Mouse (Mus musculus) gastrocnemius, postnatal 10 days (tissue): ENCODE data around the gene Ddx42. TPM values are rescaled to one million over a fixed set of nuclear protein-coding genes. Genes with fewer than 3 reads are reported as not detected.

Experiments used
- DNase-seq: peaks from one replicate; pipeline ENCODE4 v3.0.0; 2021; ENCODE audit warnings: mixed read lengths
- total RNA-seq, 2 experiments: library from RNA; stranded (reverse); gene quantifications; 2 replicates each; pipeline ENCODE4 v1.2.3; 2021

The Ddx42 gene
- total RNA-seq, 2 experiments from 2014 or later, result 30.1 to 35.8 TPM

DNA sequence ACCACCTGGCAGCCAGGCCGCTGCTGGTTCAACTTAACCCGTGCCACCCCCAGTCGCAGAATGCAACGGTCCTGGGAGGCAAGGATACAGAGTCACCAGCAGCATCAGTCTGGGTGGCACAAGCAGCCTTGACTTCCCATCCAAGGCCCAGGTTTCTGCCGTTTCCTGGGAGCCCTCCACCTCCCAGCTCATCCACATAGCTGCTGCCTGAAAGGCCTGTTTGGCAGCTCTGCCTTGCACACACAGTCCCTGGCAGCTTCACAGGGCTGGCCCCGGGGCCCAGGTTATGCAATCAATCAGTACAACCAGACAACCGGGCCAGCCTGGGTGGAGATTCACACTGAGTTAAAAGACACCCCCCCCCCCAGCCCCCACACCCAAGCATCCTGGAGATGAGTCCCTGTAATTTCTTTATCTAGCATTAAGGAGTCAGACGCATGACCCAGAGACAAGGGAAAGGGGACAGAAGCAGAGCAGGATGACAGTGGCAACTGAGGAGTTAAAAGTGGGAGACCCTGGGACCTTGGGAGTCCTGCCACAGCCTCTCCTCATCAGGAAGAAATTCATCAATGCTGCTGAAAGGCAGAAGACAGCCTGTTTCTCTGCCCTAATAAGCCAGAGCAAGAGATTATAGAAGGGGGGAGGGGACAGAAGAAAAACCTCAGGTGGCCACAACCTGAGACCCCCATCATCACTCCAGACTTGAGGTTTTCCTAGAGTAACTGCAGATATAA is 51.8 kb downstream of the Ddx42 start:
- DNase-seq, result peak; percentile 73

DNA sequence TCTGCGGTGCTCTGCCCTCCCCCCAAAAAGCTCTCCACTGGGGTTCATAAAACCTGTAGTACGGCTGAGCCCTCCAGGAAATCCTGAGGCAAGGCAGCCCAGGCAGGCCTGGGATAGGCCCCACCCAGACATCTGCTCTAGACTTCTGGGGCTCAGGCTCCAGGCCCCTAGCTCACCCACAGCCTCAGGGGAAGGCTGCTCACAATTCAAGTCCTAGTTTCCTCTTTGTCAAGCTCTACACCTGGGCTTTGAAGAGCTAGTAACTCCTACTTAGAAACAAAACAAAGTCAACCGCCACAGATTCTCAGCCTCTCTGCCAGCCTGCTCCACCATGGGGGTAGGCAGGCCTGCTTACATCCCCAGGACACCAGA is 52.3 kb downstream of the Ddx42 start:
- no peak for DNase-seq

DNA sequence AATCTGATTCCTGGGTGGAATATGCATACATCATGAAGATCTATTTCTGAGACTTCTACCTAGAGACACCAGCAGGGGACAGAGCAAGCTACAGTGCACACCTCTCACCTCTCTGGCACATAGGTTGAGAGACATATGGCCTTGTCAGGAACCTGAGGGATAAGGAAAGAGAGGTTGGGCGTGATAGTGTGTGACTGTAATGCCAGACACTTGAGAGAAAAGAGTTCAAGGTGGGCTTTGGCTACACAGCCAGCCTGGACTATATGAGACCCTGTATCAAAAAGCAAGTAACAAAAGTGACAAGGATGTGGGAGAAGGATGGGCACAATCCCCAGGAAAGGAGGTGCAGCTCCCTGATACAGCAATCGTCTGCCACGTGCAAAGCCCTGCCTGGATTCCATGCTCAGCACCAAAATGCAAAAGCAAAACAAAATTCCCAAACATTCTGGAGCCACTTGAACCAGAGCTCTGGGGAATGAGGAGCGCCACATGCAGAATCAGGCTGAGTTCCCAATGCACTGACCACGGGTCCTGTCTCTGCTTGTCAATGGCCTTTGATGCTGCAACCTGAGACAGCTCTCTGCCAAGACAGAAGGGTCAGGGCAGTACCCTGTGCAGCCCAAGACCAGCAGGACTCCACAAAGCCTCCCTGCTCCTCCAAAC is 54.5 kb downstream of the Ddx42 start:
- DNase-seq, result no peak

DNA sequence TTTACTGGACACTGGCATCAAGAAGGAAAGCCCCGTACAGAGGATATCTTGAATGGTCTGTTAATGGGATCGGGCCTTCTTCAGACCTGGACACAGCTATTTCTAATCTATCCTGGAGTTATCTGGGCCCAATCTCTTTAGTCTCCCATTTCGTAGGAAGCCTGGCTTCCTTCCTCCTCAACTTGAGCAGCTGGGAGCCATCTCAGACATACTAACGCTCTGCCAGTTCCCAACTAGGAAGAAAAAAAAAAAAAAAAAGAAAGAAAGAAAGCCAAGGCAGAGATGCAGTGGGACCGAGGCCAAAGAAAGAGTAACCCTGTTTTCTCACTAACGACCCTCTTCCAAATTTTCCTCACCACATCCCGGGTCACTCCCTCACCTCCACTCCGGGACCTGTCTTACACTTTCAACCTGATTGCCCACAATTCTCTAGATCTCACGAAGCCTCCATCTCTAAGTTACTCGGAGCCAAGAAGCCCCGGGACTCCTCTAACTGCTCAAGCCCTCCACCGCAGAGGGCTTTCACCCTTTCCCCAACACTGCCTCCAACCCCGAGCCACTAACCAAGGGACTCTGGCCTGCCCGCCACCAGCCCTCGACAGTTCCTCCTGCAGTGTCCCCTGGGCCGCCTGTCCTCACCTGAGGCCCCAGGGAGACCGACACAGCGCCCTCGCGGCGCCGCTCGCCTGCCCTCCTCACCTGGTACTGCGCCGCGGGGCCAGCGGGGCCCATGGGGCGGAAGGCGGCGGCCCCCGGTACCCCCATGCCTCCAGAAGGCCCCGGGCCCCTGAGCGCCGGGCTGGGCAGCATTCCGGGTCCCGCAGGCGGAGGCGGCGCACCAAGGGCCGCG is 55.3 kb downstream of the Ddx42 start:
- no peak for DNase-seq

GRCm38 (mm10) chr11:106272644-106273310 is 56.1 kb downstream of the Ddx42 start, which contains the start of gene Smarcd2:
TSS of gene Smarcd2 (minus strand) at chr11:106272972.
- DNase-seq, result peak; percentile 97

GRCm38 (mm10) chr11:106273311-106273684 is 56.6 kb downstream of the Ddx42 start:
- DNase-seq, result no peak

DNA sequence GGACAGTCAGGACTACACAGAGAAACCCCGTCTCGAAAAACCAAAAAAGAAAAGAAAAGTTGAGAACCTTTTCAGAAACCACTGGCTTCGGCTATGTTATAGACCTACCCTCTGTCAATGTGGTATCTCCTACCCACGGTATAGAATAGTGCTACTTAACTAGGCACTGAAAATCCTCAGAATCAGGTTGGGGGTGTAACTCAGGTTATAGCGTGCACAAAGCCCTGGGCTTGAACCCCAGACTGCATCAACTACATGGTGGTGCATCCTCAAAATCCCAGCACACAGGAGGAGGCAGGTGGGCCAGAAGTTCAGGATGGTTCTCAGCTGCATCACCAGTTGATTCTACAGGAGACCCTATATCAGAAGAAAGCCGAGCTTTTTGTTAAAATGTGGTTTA is 57.1 kb downstream of the Ddx42 start:
- DNase-seq, result no peak

- no peak for DNase-seq
Measured at GRCm38 (mm10) chr11:106274374-106274773, 57.6 kb downstream of the Ddx42 start.

DNA sequence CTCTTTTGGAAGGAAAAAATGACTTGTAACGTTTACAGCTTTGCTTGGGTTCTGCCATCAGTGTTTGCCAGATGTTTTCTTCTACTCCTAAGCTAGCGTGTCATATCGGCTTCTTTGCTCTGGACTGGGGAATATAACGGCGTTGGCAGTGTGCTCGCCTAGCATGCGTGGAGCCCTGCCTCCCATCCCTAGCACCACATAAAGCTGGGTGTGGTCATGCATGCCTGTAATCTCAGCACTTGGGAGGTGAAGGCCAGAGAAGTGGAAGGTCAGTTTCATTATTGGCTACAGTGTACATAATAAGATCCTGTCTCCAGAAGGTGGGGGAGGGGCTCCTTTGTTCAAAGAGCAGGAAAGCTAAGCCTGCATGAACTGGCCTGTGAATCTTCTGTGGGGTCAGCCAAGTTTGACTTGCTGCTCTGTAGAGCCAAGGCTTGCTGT is 58.3 kb downstream of the Ddx42 start:
- peak; percentile 47 for DNase-seq

DNA sequence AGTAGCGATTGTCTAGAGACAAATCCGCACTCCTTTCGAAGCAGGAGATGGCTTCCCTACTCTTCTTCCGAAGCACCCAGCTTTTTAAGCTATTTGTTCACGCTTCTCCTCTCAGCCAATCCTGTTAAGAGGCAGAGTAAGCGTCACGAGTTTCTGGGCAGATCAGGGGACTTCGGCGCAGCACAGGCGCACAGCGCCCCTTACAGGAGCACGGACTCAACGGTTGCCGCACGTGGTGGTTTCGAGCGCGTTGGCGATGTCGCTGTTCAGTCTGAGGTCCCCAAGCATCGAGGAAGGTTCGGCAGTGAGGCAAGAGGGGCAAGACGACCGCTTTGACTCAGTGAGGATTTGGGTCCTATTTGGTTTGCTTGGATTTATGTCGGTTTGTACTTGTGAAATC is 59.7 kb downstream of the Ddx42 start, which contains the start of gene Tcam1:
Gene Tcam1 (plus strand): TSS at position 219 of the 400 bp plus-strand sequence.
- peak; percentile 93 for DNase-seq

DNA sequence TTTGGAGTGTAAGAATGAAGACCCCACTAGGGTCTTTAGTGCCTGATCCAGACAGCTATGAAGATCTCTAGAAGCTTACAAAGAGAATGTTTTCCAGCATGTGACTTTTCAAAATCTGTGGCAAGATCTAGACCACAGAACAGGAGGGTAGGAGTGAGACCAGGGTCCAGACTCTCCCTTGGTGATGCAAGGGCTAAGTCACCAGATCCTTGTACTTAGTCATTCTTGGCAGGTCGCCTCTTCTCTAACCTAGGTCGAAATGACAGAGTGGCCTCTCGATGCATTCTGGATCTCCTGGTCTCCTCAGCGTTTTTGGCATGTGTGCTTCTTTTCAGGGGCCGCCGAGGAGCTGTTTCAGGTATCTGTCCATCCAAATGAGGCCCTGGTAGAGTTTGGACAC is 65.7 kb downstream of the Ddx42 start:
- DNase-seq, result no peak

DNA sequence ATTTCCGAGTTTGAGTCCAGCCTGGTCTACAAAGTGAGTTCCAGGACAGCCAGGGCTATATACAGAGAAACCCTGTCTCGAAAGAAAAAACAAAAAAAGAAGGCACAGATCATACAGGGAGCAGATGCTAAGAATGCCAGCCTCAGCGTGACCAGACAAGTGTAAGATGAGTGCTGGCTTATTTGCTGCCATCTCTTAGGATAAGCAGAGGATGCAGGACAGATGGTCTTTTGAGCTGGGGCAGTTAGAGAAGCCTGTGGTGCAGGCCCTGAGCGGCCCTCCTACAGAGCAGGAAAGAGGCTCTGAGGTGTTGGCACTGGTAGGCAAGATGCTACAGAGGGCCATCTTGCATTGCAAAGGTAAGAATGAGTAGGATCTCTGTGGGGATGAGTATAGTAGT is 66.6 kb downstream of the Ddx42 start:
- DNase-seq, result no peak

- DNase-seq, result no peak
Measured at GRCm38 (mm10) chr11:106284126-106284525, 67.4 kb downstream of the Ddx42 start.

GRCm38 (mm10) chr11:106286206-106286605 is 69.5 kb downstream of the Ddx42 start:
- no peak for DNase-seq

DNA sequence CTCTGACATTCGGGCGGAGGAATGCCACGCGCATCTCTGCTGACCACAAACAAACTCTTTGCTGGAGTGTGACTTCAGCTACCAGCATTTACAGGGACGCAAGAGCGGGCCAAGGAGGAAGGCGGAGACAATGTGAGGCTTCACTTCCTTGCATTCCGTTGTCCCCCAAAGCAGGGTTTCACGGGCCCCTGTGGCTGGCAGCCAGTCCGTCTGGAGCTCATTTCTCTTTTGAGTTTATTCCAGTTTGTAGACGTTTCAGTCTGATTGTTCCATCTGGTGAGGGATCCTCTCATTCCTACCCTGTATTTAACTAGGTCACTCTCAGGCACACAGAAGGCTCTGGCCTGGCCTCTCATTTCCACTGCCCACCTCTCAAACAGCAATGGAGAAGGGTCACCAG is 70.3 kb downstream of the Ddx42 start:
- DNase-seq, result no peak

DNA sequence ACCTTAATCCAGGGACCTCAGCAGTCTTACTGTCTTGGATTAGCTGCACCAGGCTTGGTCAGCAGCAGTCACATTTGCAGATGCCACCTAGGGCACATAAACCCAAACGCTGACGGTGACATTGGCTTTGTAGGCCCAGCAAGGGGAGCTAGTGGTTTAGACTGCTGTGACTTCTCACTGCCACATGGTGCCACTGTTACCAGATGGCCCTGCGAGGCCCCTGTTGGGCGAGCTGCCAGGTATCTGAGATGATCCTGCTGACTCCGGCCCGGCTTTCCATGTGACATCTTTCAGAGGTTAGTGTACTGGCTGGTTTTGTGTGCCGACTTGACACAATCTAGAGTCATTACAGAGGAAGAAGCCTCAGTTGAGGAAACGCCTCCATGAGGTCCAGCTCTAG is 72.6 kb downstream of the Ddx42 start:
- peak; percentile 84 for DNase-seq

DNA sequence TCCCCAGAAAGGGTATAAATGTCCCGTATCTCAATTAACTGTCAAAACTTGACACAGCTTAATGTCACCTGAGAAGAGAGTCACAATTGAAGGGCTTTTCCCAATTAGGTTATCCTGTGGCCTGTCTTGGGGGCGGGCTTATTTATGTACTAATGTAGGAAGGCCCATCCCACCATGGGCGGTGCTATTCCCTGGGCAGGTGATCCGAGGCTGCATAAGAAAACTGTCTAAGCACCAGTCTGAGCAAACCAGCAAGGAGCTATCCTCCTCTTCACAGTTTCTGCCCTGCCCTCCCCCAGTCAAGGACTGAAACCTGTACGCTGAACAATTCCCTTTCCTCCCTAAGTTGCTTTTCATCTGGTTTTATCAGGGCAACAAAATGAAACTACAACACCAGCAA is 73.7 kb downstream of the Ddx42 start:
- DNase-seq, result no peak

DNA sequence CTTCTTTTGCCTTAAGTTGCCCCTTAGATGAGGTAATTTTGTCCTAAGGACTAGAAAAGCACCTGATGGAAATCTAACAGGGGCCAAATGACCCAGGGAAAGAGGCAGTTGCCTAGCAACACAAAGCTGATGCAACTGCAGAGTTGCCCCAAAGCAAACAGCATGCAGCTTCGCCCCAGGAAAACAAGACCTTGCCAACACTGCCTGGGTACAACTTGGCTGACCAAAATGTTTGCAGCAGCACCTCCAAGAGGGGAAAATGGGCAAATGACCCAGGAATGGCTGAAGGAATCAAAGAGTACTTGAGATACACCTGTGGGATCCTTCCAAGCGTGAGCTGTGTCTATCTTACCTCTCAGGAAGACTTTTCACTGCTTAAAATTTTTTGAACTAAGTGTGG is 75.1 kb downstream of the Ddx42 start:
- no peak for DNase-seq
